Mouse (Mus musculus) right cerebral cortex, adult 18-20 months (tissue): Measurements from ENCODE around the gene Psmd5.

ENCODE experiments used
- DNase-seq: peaks from one replicate; pipeline ENCODE4 v3.0.0; 2022; ENCODE audit warnings: mixed read lengths

The Psmd5 gene

DNA sequence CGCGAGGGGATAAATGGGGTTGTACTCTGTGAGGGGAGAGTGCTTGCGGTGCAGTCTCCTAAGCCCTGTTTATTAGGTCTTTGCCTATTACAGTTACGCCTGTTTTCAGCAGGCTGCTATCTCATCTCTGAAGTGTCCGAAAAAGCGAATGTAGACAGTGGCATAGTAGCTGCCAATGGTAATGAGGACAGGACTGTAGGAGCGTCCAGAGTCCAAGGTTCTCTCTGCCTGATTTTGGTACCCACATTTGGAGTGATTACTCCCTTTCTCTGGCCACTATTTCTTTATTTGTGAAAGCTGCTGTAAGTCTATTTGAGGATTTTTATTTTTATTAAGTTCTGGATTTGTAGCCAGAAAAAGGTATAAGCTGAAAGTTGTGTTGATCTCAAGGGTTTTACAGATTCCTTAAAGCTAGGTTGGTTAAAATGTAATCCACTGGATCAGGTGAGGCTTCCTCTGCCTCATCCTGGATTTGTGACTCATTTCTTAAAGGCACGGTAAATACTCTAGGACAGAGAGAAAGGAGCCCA, at the start of gene Psmd5:
Gene Psmd5 (minus strand): TSS at position 153 of the 530 bp plus-strand sequence.
- DNase-seq = no peak

DNA sequence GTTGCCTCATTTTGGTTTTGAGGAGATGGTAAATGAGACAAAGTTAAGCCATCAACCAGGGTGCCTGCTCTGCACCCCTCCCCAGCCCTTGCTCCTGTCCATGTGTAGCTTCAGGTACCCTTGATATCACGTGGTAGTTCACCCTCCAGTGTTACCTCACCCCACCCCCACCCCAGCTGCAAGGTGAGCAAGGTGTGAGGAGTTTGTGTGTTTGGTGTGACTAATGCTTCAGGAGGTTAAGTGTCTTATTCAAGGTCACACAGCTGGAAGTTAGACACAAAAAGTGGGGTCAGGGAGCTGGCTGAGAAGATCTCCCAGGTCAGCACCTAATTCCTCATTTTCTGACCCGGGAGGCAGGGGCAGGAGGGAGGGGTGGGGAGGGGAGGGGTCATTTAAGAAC, 48.0 kb upstream of the Psmd5 start:
- DNase-seq = no peak

DNA sequence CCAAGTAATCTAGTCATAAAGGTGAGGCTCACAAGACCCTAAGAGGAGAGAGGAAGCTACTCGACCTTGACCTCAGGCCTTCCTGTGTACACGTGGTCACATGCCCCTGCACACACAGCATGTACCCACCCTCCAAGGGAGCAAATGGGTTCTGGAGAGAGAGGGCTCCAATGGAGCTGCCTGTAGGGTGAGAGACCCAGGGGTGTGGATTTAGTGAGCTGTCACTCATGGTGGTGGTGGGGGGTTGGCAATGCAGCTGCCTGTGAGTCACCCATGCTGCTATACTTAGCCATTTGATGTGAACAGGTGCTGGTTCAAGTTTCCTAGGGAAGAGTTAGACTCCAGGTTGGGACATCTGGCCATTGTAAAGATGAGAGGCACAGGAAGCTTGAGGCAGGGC, 45.4 kb upstream of the Psmd5 start:
- no peak for DNase-seq

DNA sequence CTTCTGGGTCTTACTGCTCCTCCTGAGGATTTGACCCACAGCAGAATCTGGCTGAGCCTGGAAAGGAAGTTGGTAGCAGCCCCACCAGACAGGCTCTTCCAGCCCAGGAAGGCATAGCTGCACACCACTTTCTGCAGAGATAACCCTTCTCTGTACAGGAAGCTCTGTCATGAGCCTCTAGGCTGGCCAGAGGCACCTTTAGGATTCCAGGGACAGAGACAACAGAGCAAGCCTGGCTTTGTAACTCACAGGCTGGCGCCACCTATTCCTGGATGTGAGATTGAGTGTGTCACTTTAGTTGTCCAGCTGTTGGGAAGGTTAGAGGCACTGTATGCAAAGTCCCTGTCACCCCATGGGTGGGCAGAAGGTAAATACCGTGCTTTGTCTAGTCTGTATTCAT, 40.3 kb upstream of the Psmd5 start:
- DNase-seq = no peak

DNA sequence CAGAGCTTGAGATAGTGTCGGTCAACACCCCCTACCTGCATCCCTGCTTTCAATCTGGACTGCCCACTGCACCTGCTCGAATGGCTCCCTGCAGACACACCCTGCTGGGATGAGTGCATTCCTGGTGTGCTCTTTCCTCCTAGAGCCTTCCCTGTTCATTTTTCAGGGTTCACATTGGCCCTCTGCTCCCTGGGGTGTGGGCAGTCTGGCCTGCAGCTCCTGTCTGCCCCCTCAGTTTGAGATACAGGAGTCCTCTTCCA, 40.0 kb upstream of the Psmd5 start:
- no peak for DNase-seq

DNA sequence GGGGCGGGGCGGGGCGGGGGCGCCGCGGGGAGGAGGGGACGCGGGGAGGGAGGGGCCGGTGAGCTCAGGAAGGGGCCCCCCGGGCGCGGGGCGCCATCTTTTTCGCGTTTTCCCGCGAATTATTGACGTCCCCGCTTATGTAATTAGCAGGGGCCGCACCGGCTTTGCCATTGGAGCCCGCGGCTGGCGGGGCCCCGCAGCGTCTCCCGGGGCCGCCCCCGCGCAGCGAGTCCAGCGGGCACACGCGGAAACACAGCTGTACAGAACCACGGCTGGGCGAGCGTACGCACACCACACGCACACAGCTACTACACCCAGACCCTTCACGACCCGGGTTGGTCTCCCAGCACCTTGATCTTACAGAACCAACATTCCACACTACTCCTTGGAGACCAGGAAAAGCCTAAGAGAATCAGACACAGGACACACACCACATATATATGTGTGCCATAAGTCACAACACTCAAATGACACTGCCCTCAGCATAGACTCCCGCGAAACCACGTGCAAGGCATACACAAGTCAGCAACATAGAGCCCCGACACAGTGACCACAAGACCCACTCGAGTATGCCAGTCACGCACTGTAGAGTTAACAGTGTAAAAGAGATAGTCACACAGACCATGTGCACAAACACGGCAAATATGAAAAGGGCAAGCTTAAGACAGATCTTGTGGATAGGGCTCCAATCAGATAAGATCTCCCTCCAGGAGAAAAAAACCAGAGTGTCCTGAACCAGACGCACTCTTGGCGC, 39.5 kb upstream of the Psmd5 start:
- DNase-seq = peak; percentile 29

DNA sequence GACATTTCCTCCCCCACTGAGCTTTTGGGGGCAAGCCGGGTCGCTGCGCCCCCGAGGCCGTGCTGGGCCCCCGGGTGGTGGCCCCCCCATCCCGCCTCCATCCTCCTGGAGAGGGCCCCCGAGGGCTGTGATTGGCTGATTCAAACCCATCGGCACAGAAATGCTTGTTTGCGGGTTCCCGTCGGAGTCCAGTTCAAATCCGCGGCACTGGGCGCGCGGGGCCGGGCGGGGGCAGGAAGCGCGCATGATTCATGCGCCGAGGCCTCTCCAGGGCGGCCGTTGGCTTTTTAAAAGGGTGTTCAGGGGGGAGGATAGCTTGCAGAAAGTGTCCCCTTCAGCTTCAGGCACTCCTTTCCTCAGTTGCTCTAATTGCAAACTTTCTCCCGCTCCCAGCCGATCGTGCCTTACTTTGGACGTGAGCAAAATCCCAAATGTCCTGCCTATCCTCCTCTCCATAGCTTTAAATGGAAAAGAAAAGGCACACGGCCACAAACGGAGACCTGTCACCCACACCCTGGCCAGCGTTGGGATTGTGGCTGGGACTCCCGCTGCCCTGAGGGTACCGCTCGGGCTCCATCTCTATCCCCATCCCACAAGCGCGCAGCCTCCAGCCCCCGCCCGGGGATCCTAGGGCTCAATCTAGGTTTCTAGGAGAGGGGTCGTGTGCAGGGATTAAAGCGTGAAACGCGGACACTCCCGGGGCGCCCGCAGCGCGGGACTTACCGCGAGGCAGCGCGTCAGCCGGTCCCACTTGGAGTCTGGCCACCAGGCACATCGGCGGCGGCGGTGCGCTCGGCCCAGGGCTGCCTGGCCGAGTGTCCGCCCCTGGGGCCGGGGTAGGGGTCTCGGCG, 38.7 kb upstream of the Psmd5 start, which contains the start of gene Phf19:
Gene Phf19 (minus strand): TSS at position 809 of the 851 bp plus-strand sequence.
- no peak for DNase-seq

DNA sequence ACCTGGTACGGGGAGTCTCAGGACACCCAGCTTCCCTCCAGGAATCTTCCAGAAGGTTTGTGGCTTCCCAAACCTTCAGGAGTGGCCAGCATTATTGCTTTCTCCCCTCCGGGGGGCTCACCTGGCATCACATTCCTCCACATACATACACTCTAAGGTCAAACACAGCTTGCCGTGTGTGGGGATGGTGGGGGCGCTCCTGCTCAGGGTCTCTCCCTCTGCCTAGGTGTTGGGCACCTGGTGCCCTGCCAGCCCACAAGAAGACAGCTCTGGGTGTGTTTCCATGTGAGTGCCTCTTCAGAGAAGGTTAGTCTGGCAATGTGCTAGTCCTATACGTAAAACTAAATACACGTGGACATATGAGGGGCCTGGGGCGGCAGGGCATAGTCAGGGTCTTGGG, 37.8 kb upstream of the Psmd5 start:
- DNase-seq = no peak

DNA sequence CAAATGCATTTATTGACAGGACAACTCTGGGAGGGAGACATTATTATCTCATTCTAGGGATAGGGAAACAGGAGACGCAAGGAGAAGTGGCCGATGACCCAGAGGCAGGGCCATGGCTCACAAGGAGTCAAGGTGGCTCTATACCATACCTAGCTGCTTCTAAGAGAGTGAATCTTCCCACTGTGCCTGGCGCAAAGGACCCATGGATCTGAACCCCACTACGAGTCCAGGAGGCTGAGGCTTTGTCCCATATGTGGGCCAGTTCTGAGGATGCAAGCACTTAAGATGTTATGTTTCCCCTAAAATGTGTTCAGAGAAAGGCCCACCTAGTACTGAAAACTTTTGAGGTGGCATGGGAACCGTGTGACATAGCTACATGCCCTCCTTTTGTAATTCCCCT, 37.1 kb upstream of the Psmd5 start:
- no peak for DNase-seq

DNA sequence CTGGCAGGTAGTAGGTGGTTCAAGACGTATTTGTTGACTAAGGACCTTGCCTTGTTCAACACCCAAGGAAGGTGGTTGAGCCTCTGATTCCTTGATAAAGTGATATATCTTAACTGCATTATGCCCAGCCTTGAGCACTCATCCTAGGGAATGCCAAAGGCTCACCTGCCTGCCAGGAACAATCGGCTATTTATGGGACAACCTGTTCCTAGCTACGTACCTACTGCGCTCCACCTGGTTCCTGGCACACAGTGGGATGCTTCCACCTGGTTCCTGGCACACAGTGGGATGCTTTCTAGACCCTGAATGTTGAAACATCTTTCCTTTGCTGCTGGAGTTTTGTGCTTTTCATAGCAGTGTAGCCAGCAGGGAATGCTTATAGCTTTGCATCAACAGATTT, 35.0 kb upstream of the Psmd5 start:
- DNase-seq = no peak

DNA sequence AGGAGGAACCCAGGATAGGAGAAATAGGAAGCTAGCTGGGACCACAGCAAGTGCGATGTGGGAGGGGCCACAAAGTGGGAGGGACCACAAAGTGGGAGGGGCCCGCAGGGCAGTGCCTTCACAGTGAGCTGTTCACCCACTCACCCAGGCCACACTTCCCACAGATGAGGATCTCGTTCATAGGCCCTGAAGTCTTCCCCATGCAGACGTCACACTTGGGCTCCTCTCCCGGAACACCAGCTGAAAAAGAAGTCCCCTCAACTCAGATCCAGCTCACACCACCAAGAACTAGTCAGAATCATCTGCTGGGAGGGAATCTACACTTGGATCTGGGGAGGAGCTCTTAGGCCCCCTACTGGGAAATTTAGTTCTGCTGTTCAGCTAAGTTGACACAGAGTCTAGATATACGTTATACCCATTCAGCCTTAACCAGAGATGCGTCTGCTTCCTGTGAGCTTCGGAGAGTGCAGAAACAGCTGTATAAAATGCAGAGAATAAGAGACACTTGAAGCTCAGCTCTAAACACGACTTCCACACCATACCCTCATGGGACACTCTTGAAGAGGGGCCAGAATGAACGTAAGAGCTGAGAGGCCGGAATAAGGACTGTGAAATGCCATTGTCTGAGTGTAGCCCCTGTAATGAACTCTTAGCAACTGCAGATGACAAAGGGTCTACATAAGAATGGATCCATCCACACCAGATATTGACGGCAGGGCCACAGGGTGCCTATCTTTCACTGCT, 32.3 kb upstream of the Psmd5 start:
- DNase-seq = no peak

DNA sequence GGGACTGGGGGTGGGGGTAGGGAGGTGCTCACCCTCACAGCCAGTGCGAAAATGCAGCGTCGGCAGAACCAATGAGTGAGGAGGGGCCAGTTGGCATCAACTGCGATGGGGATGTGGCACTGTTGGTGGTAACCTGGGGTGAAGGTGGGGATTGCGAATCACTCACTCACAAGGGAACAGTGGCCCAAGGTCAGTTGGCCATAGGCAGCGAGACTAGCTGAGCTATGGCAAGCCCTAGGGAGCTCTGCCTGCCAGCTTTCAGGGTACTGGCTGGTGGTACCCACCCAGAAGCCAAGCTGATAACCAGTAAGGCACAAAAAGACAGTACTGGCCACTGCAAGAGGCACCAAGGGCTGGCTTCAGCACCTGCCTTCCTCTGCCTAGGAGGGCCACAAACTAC, 31.7 kb upstream of the Psmd5 start:
- no peak for DNase-seq

DNA sequence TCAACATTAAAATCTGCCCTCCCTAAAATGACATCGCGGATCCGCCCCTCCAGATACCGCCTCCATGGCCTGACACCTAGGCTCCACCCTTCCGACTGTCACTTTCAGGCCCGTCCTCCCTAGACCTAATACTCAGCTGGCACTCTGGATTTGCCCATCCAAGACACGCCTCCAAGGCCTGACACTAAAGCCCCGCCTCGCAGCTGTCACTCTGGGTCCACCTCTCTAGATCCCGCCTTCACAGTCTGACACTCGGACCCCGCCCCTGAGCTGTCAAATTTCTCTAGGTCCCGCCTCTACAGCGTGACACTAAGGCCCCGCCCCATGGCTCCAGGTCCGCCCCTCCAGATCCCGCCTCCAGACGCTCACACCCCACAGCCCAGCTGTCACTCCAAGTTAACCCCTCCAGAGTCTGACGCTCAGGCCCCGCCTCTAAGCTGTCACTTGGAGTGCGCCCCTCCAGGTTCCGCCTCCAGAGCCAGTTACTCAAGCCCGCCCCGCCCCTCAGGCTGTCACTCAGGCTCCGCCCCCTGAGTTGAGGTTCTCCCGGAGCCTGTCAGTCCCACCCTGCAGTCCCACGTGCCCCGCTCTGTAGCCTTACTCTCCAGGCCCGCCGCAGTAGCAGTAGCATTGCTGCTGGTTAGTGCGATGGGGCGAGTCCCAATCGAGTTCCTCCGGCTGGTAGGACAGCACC, 30.2 kb upstream of the Psmd5 start:
- DNase-seq = peak; percentile 99

DNA sequence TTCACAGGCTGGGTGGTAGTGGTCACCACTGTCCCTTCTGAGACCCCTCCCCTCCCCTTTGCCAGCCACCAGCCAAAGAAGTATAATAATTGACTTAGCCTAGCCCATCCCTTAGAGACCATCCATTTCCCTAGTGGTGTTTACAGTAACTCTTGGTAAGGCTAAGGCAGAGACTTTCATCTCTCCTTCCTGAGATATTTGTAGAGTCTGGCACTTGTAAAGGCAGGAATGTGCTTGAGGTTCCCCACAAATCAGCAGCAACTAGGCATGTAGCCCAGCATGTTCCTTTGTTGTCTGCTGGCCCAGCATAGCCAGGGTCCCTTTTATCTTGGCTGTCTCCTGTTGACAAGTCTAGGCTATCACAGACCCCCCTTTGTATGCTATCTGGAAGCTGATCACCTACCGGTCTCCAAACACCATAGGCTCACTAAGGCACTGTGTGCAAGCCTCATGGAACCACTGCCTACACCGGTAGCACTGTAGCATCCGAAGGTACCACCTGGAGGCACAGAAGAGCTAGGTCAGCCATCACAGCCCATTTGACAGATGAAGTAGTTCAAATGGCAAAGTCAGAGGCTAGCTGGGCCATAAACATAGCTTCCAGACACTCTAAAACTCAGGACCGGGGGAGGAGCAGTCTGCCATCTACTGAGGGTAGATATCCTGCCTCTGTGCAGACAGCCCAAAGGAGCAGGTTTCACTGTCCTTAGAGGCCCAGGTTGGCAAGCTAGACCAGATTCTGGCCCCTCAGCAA, 29.1 kb upstream of the Psmd5 start:
- DNase-seq = no peak

DNA sequence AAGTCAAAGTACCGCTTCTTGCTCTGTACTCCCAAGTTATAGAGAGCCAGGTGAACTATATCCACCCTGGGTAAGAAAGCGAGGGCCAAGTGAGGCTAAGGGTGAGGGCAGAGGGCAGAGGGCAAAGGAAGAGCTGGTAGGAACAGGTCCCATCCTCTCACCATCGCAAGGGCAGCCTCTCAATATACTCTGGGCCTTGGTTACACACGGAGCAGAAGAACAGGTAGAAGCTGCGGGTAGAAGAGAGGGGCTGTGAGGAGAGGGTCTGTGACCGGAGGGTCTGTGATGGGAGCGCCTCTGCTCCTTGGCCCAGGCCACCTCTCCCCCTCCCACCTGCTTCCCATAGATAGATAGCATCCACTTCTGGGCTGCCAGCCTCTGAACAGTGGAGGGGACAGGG, 28.4 kb upstream of the Psmd5 start:
- DNase-seq = no peak

DNA sequence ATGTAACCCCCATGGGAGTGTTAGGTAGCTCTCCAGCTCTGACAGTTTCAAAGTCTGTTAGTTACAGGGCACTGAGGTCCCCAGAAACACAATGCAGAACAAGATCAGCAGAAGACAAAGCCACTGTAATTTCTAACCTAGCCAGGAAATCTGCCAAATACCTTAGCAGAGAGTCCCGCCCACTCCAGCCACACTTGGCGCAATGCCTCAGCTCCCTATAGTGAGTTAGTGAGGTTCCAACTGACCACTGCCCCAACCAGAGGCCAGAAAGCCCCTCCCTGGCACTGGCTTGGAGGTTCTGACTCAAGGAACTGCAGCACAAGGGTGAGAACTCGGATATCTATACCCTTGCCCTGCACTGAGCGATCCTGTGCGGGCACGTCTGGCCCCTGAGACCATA, 28.0 kb upstream of the Psmd5 start:
- no peak for DNase-seq

DNA sequence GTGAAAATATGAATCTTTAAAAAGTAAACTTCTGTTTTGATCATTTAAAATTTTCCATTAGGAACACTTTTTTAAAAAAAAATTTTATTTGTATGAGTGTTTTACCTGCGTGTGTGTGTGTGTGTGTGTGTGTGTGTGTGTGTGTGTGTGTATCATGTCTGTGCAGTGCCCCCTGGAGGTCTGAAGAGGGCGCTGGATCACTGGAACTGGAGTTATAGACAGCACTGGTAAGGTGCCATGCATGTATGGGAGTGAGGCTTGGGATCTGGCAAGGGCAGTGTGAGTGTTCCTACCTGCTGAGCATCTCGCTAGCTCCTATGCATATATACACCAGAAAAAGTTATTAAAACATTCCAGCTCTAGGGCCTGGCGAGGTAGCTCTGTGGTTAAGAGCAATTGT, 27.0 kb upstream of the Psmd5 start:
- no peak for DNase-seq

DNA sequence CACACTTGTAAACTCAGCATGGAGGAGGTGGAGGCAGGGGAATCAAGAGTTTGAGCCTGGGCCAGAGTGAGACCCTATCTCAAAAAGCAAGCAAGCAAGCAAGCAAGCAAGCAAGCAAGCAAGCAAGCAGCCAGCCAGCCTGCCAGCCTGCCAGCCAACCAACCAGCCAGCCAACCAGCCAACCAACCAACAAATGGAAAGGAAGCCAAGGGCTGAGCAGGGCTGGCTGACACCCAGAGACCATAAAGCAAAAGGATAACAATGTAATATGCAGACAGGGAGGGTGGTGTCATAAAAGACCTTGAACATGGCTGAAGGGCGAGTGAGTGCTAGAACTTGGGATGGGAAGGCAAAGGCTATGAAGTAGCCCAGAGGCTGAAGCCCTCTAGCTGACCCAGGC, 25.6 kb upstream of the Psmd5 start:
- DNase-seq = no peak

DNA sequence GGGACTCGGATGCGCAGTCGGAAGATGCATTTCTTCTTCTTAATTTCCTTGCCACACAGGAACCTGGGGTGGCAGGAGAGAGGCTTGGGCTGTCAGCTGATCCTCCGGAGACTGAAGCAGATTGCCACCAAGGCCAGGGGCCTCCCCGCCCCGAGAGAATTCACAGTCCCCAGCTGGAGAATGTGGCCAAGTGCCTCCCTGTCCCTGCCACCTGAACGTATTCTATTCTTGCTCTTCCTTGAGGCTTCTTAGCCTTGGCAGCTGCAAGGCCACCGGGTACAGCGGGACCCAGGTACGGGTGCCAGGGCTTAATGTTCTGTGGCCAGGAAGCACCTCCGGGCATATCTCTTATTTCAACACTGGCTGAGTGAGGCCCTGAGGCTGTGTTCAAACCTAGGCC, 24.9 kb upstream of the Psmd5 start:
- no peak for DNase-seq

DNA sequence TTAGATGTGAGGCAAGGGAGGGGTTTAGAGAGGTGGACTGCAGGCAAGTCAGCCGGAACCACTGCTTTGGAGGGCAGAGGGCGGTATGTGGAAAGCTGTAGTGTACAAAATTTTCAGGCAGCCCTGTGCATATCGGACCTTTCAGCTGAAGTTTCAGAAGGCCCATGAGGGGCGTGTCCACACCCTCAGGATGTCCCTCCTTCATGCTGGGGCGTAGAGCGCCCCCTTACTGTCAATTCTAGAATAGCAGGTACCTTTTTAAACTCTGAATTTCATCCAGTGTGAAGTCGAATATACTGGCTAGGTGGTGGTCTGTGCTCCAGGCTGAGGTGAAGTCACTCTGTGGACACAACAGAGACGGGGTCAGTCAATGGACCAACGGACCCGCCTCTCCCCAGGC, 23.1 kb upstream of the Psmd5 start:
- no peak for DNase-seq

DNA sequence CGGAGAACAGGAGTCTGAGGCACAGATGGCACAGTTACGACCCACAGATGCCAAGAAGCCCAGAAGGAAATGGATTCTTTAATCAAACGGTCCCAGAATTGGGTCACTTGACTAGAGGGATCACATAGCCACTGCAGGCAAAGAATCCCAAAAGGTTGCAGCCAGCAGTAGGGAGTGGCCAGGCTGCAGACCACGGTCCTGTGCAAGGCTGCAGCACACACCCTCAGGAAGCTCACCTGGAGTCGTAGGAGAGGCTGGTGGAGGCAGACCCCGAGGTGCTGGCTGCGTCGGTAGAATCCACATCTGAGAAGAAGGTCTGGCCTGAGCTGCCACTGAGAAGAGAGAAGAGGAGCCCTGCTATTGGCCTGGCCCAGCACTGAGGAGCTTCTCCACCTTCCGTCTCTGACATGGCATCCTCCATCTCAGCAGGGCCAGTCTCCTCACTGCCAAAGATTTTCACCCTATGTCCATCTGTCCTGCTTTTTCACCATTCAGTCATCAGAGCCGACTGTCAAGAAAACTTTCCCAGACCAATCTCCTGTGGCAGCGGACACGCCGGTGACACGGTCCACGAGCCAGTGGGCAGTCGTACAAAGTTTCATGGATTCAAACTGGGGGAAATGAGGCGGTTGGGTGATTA, 22.2 kb upstream of the Psmd5 start:
- DNase-seq = no peak
